ENCODE assay signal across 19 mouse cellular contexts in the genomic region with DNA sequence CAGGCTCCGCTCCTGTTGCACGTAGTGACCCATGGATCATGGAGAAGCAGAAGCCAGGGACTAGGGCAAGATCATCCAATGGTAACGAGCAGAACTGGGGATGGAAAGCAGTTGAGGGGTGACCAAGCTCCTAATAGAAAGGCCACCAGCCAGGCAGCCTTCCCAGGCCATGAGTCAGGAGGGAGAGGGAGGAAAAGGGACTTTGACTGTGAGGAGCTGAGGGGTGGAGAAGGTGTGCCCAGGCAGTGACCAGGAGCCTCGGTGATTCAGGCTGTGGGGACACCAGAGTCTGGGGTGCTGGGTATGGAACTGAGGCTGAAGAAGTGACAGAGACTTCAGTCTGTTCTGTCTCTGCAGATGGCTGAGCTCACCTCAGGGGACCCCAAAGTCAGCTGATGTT. TPM values are rescaled to one million over a fixed set of nuclear protein-coding genes. Genes with fewer than 3 reads are reported as not detected.
DNase-seq lines count a peak whose midpoint lies in the region; ATAC-seq lines count a peak whose summit lies in the region.
"Had no signal": no experiment of that assay in that cellular context is flagged by ENCODE, and none has a peak within 500 bp of the region (broad histone marks: within the 10 kb centered on the region; RNA-seq: fewer than 3 reads in every experiment).

No protein-coding gene starts in this region.

- no peak for ATAC-seq in forebrain, embryonic 14.5 days
- no peak for ATAC-seq in kidney, embryonic 15.5 days (replicated peaks; ENCODE audit: low FRiP score)
- ATAC-seq: forebrain, embryonic 15.5 days had no signal

- H3K27me3 ChIP-seq in forebrain, embryonic 10.5 days (ENCODE audit: poor library complexity, severe bottlenecking) = no peaks in the 10 kb centered on the region
- H3K27me3 ChIP-seq in forebrain, embryonic 14.5 days (replicated peaks; ENCODE audit: control insufficient read depth, insufficient read depth, low read length) = no peaks in the 10 kb centered on the region
- H3K27me3 ChIP-seq in kidney, embryonic 15.5 days = no peaks in the 10 kb centered on the region
- no peaks in the 10 kb centered on the region for H3K27me3 ChIP-seq in limb, embryonic 10.5 days (ENCODE audit: low read depth, poor library complexity, severe bottlenecking)
- H3K27me3 ChIP-seq: CH12.LX; forebrain, embryonic 15.5 days; hindbrain, embryonic 12.5 days had no signal

- H3K4me3 ChIP-seq in forebrain, embryonic 10.5 days = no peak overlapping the region
- no peak overlapping the region for H3K4me3 ChIP-seq in forebrain, embryonic 14.5 days (ENCODE audit: low read depth, low read length)
- no peak overlapping the region for H3K4me3 ChIP-seq in kidney, embryonic 15.5 days (replicated peaks)
- no peak overlapping the region for H3K4me3 ChIP-seq in limb, embryonic 10.5 days
- H3K4me3 ChIP-seq: forebrain, embryonic 15.5 days; hindbrain, embryonic 12.5 days had no signal

- no peak for DNase-seq in forebrain, embryonic 10.5 days (ENCODE audit: extremely low spot score, low spot score)
- DNase-seq in forebrain, embryonic 14.5 days (ENCODE audit: low spot score) = no peak
- no peak for DNase-seq in kidney, postnatal 36 days
- peak; percentile 50 for DNase-seq in brain, adult 2 months (ENCODE audit: low read depth, low spot score)
- no peak for DNase-seq in limb, embryonic 10.5 days (ENCODE audit: low spot score)
- DNase-seq in cerebellum, adult 11 months = no peak
- DNase-seq: cerebellum, adult 11-12 months; cerebellum, postnatal 14 days; embryo, embryonic 11 days; gastrocnemius, postnatal 36 days; kidney, adult 11 months; kidney, postnatal 10 days; lung, adult 18-20 months; lung, postnatal 14 days; thymus, postnatal 14 days had no signal

- H3K36me3 ChIP-seq in forebrain, embryonic 10.5 days (replicated peaks) = peaks cover 4% of the 10 kb centered on the region; the same call in 1 of the 2 replicates
- 0 out of 2 replicates have a peak, but pooled peaks cover 3% of the 10 kb centered on the region for H3K36me3 ChIP-seq in forebrain, embryonic 14.5 days (ENCODE audit: control insufficient read depth, insufficient read depth, low read length)
- no peaks in the 10 kb centered on the region for H3K36me3 ChIP-seq in kidney, embryonic 15.5 days
- H3K36me3 ChIP-seq in limb, embryonic 10.5 days = no peaks in the 10 kb centered on the region
- H3K36me3 ChIP-seq: forebrain, embryonic 15.5 days had no signal

- 90% methylated on average over 4 of the region's 4 CpGs for WGBS in forebrain, embryonic 10.5 days
- 86% methylated on average over 4 of the region's 4 CpGs for WGBS in forebrain, embryonic 14.5 days
- 86% methylated on average over 4 of the region's 4 CpGs for WGBS in kidney, embryonic 15.5 days
- 87% methylated on average over 4 of the region's 4 CpGs for WGBS in limb, embryonic 10.5 days

- no peaks in the 10 kb centered on the region for H3K9me3 ChIP-seq in forebrain, embryonic 10.5 days
- no peaks in the 10 kb centered on the region for H3K9me3 ChIP-seq in forebrain, embryonic 14.5 days (replicated peaks; ENCODE audit: control insufficient read depth, low read length)
- no peaks in the 10 kb centered on the region for H3K9me3 ChIP-seq in kidney, embryonic 15.5 days (replicated peaks)
- H3K9me3 ChIP-seq in limb, embryonic 10.5 days (replicated peaks) = no peaks in the 10 kb centered on the region
- H3K9me3 ChIP-seq: forebrain, embryonic 15.5 days; hindbrain, embryonic 12.5 days had no signal

- peaks cover 48% of the 10 kb centered on the region for H3K4me1 ChIP-seq in forebrain, embryonic 10.5 days
- peaks cover 9% of the 10 kb centered on the region for H3K4me1 ChIP-seq in forebrain, embryonic 14.5 days (ENCODE audit: control insufficient read depth, insufficient read depth, low read length)
- H3K4me1 ChIP-seq in kidney, embryonic 15.5 days = peaks cover 27% of the 10 kb centered on the region
- peaks cover 56% of the 10 kb centered on the region for H3K4me1 ChIP-seq in limb, embryonic 10.5 days

- no peak overlapping the region for H3K9ac ChIP-seq in forebrain, embryonic 14.5 days (ENCODE audit: low read length)
- no peak overlapping the region for H3K9ac ChIP-seq in kidney, embryonic 15.5 days
- H3K9ac ChIP-seq: forebrain, embryonic 15.5 days; hindbrain, embryonic 12.5 days had no signal

- H3K27ac ChIP-seq in forebrain, embryonic 10.5 days = peak overlapping the region; percentile 70; the same call in 1 of the 2 replicates
- no peak overlapping the region for H3K27ac ChIP-seq in forebrain, embryonic 14.5 days (ENCODE audit: low read depth, low read length)
- H3K27ac ChIP-seq in kidney, embryonic 15.5 days = peak overlapping the region; percentile 79
- H3K27ac ChIP-seq in limb, embryonic 10.5 days = 0 out of 2 replicates have a peak overlapping the region, but pooled peaks have one; percentile 62

- H3K4me2 ChIP-seq in forebrain, embryonic 14.5 days (ENCODE audit: low read length) = no peak overlapping the region
- H3K4me2 ChIP-seq in kidney, embryonic 15.5 days = no peak overlapping the region
- H3K4me2 ChIP-seq: forebrain, embryonic 15.5 days; hindbrain, embryonic 12.5 days had no signal

RNA-seq across cellular contexts. Expression of gene Klhl35, which starts 40.1 kb away (rescaled TPM):
- polyA plus RNA-seq in forebrain, embryonic 10.5 days (2016; fragmentation: Nextera tagmentation; extraction: Ambion mirVana) = 0.75 and 0.97 TPM in 2 replicates
- 3.8 and 4.5 TPM in 2 replicates for polyA plus RNA-seq in forebrain, embryonic 14.5 days (2014; fragmentation: Nextera tagmentation; extraction: Ambion mirVana)
- 0.67 and 1.2 TPM in 2 replicates for polyA plus RNA-seq in kidney, embryonic 15.5 days (2015; fragmentation: Nextera tagmentation; extraction: Ambion mirVana)
- polyA plus RNA-seq in limb, embryonic 10.5 days (2016; fragmentation: Nextera tagmentation; extraction: Ambion mirVana) = 0.21 and 0.63 TPM in 2 replicates

RNA-seq across cellular contexts. Expression of gene Gdpd5, which starts 44.5 kb away (rescaled TPM):
- 12.7 and 15.9 TPM in 2 replicates for polyA plus RNA-seq in forebrain, embryonic 10.5 days (2016; fragmentation: Nextera tagmentation; extraction: Ambion mirVana)
- polyA plus RNA-seq in forebrain, embryonic 14.5 days (2014; fragmentation: Nextera tagmentation; extraction: Ambion mirVana) = 26.8 and 34.5 TPM in 2 replicates
- polyA plus RNA-seq in kidney, embryonic 15.5 days (2015; fragmentation: Nextera tagmentation; extraction: Ambion mirVana) = 14.5 and 17.3 TPM in 2 replicates
- 9.9 and 12.3 TPM in 2 replicates for polyA plus RNA-seq in limb, embryonic 10.5 days (2016; fragmentation: Nextera tagmentation; extraction: Ambion mirVana)

RNA-seq across cellular contexts. Expression of gene Rps3, which starts 57.8 kb away (rescaled TPM):
- polyA plus RNA-seq in forebrain, embryonic 10.5 days (2016; fragmentation: Nextera tagmentation; extraction: Ambion mirVana) = 762 and 795 TPM in 2 replicates
- polyA plus RNA-seq in forebrain, embryonic 14.5 days (2014; fragmentation: Nextera tagmentation; extraction: Ambion mirVana) = 577 and 687 TPM in 2 replicates
- polyA plus RNA-seq in kidney, embryonic 15.5 days (2015; fragmentation: Nextera tagmentation; extraction: Ambion mirVana) = 765 and 856 TPM in 2 replicates
- 745 and 824 TPM in 2 replicates for polyA plus RNA-seq in limb, embryonic 10.5 days (2016; fragmentation: Nextera tagmentation; extraction: Ambion mirVana)
